Mouse (Mus musculus) left cerebral cortex, adult 2 months (tissue): ENCODE measurements at regions not wholly inside any gene's neighbourhood (a gene's known extent, or its start where the extent isn't known, plus 50 kb on each side); places are given as distances from the start of the nearest gene placed in this dataset.
A peak's percentile ranks its signal among the peaks of the same experiment; 100 is the strongest.

Experiments used
- DNase-seq, 2 experiments: peaks; one replicate each; pipeline ENCODE4 v3.0.0; 2021 to 2022; ENCODE audit warnings: low spot score in 2 of 2, mixed read lengths in 1 of 2; ENCODE audit errors: extremely low spot score in 1 of 2
- H3K27ac ChIP-seq: fragments of 200-600 bp; 2 replicates; pipeline ENCODE4 v1.8.1; 2022
- H3K4me3 ChIP-seq: fragments of 200-600 bp; 2 replicates; pipeline ENCODE4 v1.8.1; 2022
- CTCF ChIP-seq: fragments of 200-600 bp; IDR thresholded peaks from 2 replicates; pipeline ENCODE4 v1.8.1; 2022; ENCODE audit warnings: antibody characterized with exemption, mild to moderate bottlenecking, moderate library complexity
- intact Hi-C: fragments of 180-260 bp; cut with DNase I; formaldehyde crosslinking; loops from one replicate; pipeline ENCODE4 v1.15.1; 2025

DNA sequence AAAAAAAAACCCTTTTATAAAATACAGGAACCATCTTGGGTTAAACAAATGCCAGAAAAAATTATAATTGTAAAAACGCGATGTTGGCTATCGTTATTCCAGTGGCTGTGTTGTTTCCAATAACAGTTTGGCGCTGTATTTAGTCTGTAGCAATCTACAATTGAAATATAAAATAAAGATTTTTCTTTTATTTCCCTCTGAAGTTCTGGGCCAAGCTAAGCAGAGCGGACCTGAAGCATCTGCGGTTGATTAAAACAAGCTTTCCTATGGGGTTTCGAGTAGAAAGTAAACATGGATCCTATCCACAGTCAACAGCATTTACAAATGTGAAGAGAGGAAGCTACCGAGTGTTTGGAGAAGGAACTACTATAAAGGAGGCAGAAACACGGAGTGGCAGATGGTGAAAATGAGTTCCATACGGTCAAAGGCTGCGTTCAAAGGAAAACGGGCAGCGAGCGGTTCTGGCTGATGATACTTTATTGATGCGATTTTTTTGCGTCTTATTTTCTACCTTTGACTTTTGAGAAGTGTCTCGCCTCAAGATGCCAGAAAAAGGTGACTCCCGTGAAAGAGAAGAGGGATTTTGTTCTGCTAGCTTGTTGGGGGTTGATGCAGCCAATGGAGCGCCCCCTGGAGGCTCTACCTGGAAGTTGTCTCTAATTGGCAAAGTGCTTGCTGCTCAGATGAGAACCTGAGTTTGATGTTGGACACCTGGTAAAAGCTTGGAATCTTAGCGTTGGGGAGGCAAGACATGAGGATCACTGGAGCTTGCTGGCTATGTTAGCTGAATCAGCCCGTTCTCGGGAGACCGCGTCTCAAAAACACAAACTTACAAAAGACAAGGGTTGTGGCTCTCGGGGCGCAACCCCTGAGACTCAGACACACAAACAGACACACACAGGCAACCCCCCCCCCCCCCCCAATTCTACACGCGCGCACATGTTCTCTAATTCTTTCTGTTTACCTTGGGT lies 96.7 kb upstream of the Psmd7 start:
- H3K4me3 ChIP-seq: peak overlapping the region; percentile 4; the same call in 1 of the 2 replicates
- peak; percentile 73 for TF ChIP-seq CTCF
- H3K27ac ChIP-seq: no peak overlapping the region
- peak; percentile 20 to 29 for DNase-seq
- intact Hi-C loops: loop anchor here (2.0 kb wide), 1 partner anchor 82 kb away; no protein-coding TSS in a partner anchor

DNA sequence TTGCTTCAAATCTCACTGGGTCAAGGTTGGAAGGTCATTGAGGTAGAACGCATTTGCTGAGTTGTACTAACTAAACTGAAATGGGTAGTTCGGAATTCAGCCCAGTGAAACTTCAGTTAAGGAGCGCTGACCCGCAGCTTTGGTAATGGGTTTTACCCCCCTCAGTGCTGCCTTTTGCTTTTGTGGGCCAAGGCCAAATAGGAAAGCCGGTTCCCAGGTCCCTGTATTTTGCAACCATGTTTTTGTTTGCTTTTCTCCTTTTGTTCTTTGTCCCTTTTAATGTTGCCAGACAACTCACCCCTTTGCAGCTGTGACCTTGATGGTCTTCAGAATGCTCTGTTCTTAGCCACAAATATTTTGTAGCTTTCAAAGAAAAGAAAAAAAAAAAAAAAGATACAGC lies 98.7 kb upstream of the Psmd7 start:
- Histone ChIP-seq H3K27ac (no peak overlapping the region), H3K4me3 (no peak overlapping the region)
- no peak for DNase-seq
- intact Hi-C loops: no loop called here
- no peak for TF ChIP-seq CTCF

DNA sequence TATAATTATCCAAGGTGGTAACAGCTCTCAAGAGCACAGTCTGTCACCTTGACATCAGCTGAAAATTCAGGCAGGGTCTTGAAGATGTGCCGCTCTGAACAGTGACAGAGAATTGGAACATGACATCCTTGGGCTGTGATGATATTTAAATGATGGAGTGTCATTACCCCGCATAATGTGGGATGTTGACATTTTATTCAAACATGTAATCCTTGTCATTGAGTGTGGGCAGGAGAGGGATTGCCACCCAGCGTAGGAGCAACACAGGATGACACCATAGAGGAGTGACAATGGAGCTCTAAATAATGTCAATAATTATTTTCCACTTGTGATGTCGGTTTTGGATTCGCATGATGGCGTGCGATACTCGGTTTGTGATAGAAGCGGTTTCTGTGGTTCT lies 99.3 kb upstream of the Psmd7 start:
- DNase-seq: no peak
- no peak overlapping the region for H3K27ac ChIP-seq
- no peak for TF ChIP-seq CTCF
- intact Hi-C loops: no loop called here
- H3K4me3 ChIP-seq: no peak overlapping the region

DNA sequence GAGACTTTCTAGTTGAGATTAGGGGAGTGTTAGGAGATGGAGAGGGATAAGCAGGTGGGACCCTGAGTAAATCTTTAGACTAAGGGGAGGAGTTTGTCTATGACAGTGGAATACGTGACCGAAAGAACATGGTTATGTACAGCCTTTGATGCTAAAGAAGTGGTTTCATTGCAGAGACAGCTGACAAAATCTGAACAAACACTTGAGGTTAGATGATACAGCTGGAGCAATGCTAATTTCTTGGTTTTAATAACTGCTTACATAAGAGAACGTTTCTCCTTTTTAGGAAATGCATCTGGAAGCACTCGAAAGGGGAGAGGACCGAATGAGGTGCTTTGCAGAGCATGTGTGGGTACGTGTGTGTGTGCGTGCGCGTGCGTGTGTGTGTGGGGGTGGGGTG lies 100.8 kb upstream of the Psmd7 start:
- TF ChIP-seq CTCF: no peak
- DNase-seq: no peak
- intact Hi-C loops: no loop called here
- Histone ChIP-seq H3K27ac (no peak overlapping the region), H3K4me3 (no peak overlapping the region)

DNA sequence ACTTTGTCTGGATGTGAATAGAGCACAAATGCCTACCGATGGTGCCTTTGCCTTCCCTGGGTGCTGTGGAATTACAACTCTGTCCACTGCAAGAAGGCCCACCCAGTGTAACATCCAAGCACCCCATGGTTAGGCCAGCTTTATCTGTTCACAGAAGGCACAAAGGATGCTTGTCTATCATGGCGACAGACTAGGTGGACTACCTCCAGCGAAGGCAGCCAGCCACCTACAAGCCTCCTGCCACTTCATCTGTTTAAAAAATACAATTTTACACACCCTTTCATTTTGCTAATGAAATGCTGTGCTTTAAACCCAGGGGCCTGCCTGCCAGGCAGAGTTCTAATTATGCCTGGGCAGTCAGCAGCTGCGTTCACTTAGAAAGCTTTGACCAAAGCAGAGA lies 103.0 kb upstream of the Psmd7 start:
- DNase-seq: no peak
- intact Hi-C loops: no loop called here
- Histone ChIP-seq H3K27ac (no peak overlapping the region), H3K4me3 (no peak overlapping the region)
- TF ChIP-seq CTCF: no peak

DNA sequence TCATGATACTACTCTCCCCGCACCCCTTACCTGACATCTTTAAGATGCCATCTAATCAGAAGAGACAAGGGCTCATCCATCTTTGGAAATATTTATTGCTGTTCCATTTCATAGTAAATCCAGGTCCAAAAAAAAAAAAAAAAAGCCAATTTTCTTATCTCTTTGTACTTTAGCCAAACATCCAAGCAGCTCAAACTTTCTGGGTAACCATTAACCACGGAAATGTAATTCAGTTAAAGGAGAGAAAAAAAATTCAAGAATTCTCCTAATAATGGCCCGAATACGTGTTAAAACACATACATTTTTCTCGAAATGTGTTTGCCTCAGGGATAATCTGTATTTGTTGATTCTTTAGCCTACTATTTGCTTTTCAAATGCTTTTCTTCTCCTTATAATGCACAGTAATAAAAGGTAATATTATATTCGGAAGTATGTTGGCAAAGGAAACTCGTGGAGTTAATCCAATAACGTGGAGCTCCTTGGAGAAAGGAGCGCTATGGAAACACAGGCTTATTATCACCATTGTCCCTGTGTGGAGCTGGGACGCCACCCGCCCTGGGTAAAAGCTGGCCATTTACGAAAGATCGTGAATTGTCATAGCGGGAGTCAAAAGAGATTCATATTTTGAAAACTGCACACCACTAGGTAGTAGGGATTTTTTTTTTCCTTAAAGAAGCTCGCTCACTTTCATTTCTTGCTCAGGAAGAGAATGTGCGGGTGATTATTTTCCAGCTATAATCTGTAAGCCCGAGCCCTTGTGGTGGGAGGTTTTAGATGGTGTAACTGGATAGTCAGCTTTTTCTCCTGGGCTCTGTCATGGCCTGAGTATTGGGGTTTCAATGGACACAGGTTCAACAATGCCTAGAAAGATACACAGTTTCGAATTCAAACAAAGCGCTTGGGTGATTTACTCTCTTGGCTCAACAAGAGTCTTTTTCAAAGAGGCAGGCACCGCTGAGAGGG lies 108.4 kb upstream of the Psmd7 start:
- Histone ChIP-seq H3K4me3 (no peak overlapping the region), H3K27ac (no peak overlapping the region)
- intact Hi-C loops: no loop called here
- DNase-seq: no peak
- no peak for TF ChIP-seq CTCF

DNA sequence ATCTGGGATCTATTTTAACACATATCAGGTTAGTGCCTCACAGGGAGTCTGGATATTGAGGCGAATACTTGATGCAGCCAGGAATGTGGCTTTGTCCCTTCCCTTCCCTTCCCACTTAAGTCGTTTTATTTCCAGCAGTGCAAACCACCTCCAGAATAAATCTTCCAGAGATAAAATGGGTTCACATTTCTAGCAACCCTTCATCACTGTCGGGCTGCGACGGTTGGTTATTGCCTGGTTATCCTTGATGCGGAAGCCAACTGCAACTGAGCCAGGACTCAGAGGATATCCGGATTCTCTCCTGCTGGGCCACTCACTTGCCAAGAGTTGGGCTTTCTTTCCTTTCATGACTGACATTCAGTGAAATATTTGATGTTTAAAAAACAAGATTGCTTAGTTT lies 111.0 kb upstream of the Psmd7 start:
- no peak overlapping the region for H3K27ac ChIP-seq
- no peak for DNase-seq
- no peak overlapping the region for H3K4me3 ChIP-seq
- intact Hi-C loops: no loop called here
- no peak for TF ChIP-seq CTCF

DNA sequence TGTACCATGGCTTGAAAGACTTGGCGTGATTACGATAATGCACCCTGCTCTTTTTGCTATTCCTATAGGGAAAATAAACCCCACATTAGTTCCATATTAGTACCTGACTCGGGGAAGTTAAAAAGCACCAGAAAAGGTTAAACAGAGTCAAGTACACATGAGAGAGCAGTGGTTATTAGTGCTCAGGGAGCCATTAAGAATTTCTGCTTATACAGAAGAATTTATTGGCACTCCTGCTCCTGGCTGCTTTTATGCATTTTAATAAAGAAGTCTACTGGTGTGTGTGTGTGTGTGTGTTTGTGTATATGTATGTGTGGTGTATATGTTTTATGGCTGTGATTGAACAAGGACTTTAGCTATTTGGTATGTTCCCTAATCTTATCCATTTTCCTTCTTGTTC lies 111.5 kb upstream of the Psmd7 start:
- DNase-seq: no peak
- intact Hi-C loops: no loop called here
- H3K4me3 ChIP-seq: no peak overlapping the region
- TF ChIP-seq CTCF: no peak
- H3K27ac ChIP-seq: no peak overlapping the region

DNA sequence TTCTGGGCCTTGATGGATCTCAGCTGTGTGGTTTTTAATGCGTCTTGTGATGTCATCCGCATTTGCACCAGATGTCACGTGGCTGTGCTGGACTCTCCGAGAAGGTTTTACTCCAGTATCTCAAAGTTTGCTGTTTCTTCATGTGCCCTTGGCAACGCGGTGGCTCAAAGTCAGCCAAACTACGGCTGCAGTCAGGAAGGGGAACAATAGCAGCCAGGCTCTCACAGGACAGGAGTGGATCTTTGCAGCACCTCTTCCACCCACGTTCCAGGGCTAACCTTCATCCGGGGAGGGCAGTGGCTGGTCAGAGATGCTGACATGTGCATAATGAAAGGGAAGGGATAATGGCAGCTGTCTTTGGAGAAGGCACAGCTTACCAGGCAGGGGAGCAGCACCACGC lies 127.6 kb upstream of the Psmd7 start:
- Histone ChIP-seq H3K4me3 (no peak overlapping the region), H3K27ac (no peak overlapping the region)
- DNase-seq: no peak
- intact Hi-C loops: no loop called here
- TF ChIP-seq CTCF: no peak

DNA sequence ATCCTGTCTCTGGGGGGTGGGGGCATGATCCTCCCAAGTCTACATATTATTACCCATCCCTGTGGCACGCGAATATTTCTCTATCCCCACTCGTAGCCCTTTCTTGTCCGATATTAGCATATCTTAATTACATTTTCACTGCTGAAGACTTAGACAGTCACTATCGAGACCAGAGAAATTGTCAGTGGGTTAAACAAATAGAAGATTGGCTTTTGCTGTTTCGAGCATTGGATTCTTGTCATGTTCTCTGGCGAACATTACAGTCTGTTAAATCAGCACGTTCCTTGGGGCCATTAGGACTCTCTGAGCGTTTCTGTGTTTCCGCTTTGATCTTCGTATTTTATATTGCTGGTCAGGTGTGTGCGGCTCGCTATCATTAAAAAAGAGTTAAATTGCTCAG lies 129.6 kb upstream of the Psmd7 start:
- intact Hi-C loops: no loop called here
- H3K27ac ChIP-seq: no peak overlapping the region

DNA sequence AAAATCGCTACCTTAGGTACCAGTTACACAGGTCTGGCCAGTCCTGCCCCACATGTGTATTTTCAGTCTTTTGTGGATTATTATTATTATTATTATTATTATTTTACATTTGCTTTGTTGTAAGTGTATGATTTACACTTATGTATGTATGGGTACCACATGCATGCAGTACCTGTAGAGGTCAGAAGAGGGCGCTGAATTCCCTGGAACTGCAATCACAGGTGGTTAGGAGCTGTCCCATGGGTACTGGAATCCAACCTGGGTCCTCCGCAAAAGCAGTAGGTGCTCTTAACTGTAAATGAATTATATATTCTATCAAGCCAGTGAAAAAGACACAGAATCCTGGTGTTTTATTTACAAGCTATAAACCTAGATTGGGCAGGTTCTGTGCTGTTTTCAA lies 131.4 kb upstream of the Psmd7 start:
- TF ChIP-seq CTCF: no peak; the same call in none of the 2 replicates
- intact Hi-C loops: no loop called here

More for the DNA sequence above, 129.6 kb upstream of the Psmd7 start:
- no peak overlapping the region for H3K4me3 ChIP-seq
- no peak for TF ChIP-seq CTCF
- DNase-seq: no peak

DNA sequence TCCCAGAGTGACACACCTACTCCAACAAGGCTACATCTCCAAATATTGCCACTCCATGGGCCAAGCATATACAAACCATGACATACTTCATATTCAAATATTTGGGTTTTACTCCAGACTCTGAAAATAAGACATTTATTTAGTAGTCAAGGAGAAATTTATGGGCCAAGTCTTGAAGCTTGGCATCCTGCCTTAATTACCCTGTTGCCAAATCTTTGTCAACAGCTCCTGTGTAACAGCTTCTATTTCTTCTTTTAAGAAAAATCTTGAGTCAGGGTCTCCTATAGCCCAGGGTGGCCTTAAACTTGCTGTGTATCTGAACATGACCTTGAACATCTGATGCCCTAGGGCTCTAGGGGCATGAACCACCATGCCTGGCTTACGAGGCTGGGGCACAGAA lies 138.5 kb upstream of the Psmd7 start:
- no peak for DNase-seq
- no peak overlapping the region for H3K27ac ChIP-seq
- no peak overlapping the region for H3K4me3 ChIP-seq
- TF ChIP-seq CTCF: no peak
- intact Hi-C loops: no loop called here

More for the DNA sequence above, 131.4 kb upstream of the Psmd7 start:
- H3K27ac ChIP-seq: no peak overlapping the region
- DNase-seq: no peak
- no peak overlapping the region for H3K4me3 ChIP-seq
